Mouse (Mus musculus) kidney, postnatal 0 days (tissue): ENCODE data around the gene Smndc1. TPM values are rescaled to one million over a fixed set of nuclear protein-coding genes. Genes with fewer than 3 reads are reported as not detected.

Source experiments
- ATAC-seq: fragments of 200-750 bp; cut with Nextera tagmentation; replicated peaks from 2 replicates; pipeline ENCODE4 v1.8.0; 2017; ENCODE audit warnings: low read depth, moderate number of reproducible peaks, moderate TSS enrichment, moderate library complexity; ENCODE audit not compliant: low FRiP score
- DNase-seq: peaks from one replicate; pipeline ENCODE4 v3.0.0-alpha.2; 2016; ENCODE audit warnings: low spot score
- H3K27ac ChIP-seq: fragments of 300-500 bp; sonication (generic); 2 replicates; pipeline ENCODE4 v1.5.1; 2014; ENCODE audit warnings: mild to moderate bottlenecking
- H3K27me3 ChIP-seq: fragments of 300-500 bp; sonication (generic); 2 replicates; pipeline ENCODE4 v1.6.1; 2014; ENCODE audit warnings: low read length, mixed read lengths; ENCODE audit not compliant: insufficient read depth
- H3K36me3 ChIP-seq: fragments of 300-500 bp; sonication (generic); 2 replicates; pipeline ENCODE4 v1.6.1; 2014; ENCODE audit warnings: low read length, mixed read lengths; ENCODE audit not compliant: insufficient read depth
- H3K4me1 ChIP-seq: fragments of 300-500 bp; sonication (generic); replicated peaks from 2 replicates; pipeline ENCODE4 v1.6.1; 2014; ENCODE audit warnings: antibody characterized with exemption, low read length, mixed read lengths; ENCODE audit not compliant: insufficient read depth
- H3K4me2 ChIP-seq: fragments of 300-500 bp; sonication (generic); 2 replicates; pipeline ENCODE4 v1.6.1; 2014; ENCODE audit warnings: mild to moderate bottlenecking, low read length, moderate library complexity, mixed read lengths
- H3K4me3 ChIP-seq: fragments of 300-500 bp; sonication (generic); replicated peaks from 2 replicates; pipeline ENCODE4 v1.5.1; 2014; ENCODE audit warnings: low read depth, low read length
- H3K9ac ChIP-seq: fragments of 300-500 bp; sonication (generic); 2 replicates; pipeline ENCODE4 v1.6.1; 2014; ENCODE audit warnings: low read depth, low read length
- H3K9me3 ChIP-seq: fragments of 300-500 bp; sonication (generic); replicated peaks from 2 replicates; pipeline ENCODE4 v1.6.1; 2016; ENCODE audit warnings: low read length, inconsistent platforms, mixed read lengths
- CTCF ChIP-seq: IDR thresholded peaks from 2 replicates; pipeline ENCODE4 v1.5.1; 2016; ENCODE audit warnings: antibody characterized with exemption, low read depth, mild to moderate bottlenecking, moderate library complexity
- WGBS: fragments of 180-500 bp; shearing (Covaris S2); extraction: QIAGEN DNeasy Blood & Tissue Kit; methylation state at CpG from one replicate; pipeline ENCODE4 v1.1.7; 2014; 5-methylcytosine and 5-hydroxymethylcytosine counted together
- polyA plus RNA-seq: library from polyadenylated mRNA; unstranded; fragments of >200 nt; fragmentation: Nextera tagmentation; extraction: Ambion mirVana; gene quantifications from 2 replicates; pipeline ENCODE4 v1.2.1, GENCODE M21; 2015

The Smndc1 gene
- polyA plus RNA-seq, 1 experiment from 2014 or later, result 47.2 TPM

DNA sequence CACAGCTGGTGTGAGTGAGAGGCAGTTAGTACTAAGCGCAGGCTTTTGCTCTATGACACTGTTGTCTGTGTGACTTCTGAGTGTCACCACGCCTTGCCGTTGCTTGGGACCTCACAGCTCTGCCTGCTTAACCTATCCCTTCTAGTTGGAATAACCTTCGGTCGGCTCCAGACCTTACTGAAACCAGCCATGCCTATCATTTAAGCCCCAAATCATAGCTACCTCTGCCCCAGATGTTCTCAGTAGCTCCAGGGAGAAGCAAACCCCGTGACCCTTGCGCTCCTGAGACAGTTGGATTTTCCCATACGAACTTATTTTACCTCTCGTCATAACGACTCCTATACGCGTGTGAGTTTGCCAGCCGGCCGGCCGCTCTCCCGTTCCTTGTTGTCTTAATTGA, 46.3 kb downstream of the Smndc1 start:
- no peak for TF ChIP-seq CTCF
- Histone ChIP-seq H3K9ac (no peak overlapping the region), H3K9me3 (no peaks in the 10 kb centered on the region), H3K27ac (no peak overlapping the region), H3K36me3 (peaks cover 7% of the 10 kb centered on the region; the same call in 1 of the 2 replicates), H3K4me3 (no peak overlapping the region), H3K27me3 (no peaks in the 10 kb centered on the region), H3K4me1 (peaks cover 7% of the 10 kb centered on the region; the same call in 1 of the 2 replicates), H3K4me2 (no peak overlapping the region)
- WGBS, result 60% methylated on average over 16 of the region's 16 CpGs
- DNase-seq (no peak), ATAC-seq (peak; percentile 53; the same call in 1 of the 2 replicates)

DNA sequence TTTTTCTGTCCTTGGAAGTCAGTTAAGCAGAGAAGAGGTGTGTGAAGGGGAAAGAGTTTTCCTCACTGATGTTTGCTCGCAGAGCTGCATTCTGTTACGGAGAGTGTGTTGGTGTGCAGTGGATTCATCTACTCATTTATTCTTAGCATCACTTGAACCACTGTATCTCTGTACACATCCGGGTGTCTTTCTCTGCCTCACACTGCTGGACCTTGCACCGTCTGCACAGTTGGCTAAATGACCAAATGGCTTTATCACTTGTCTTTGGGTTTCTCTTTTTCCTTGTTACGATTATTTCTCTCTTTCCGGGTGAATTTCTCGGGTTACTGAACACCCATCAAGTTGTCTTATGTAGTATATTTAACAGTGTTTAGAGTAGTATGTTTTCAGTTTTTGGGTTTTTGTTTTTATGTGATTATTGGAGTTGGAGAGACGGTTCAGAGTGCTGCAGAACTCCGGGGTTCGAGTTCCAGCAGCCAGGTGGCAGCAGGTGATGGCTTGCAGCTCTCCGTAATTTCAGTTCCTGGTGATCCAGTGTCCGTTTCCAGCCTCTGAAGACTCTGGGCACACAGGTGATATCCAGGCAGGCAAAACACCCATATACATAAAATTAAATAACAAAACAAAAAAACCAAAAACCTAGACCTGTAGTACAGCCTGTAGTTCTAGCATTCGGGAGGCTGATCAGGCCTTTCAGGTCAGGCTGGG, 47.0 kb downstream of the Smndc1 start:
- Histone ChIP-seq H3K4me1 (peaks cover 7% of the 10 kb centered on the region; the same call in 1 of the 2 replicates), H3K36me3 (peaks cover 7% of the 10 kb centered on the region; the same call in 1 of the 2 replicates), H3K27ac (no peak overlapping the region), H3K4me3 (no peak overlapping the region), H3K27me3 (no peaks in the 10 kb centered on the region), H3K9me3 (no peaks in the 10 kb centered on the region), H3K9ac (no peak overlapping the region), H3K4me2 (no peak overlapping the region)
- no peak for TF ChIP-seq CTCF
- DNase-seq (no peak), ATAC-seq (no peak)
- WGBS, result 64% methylated on average over 13 of the region's 13 CpGs

DNA sequence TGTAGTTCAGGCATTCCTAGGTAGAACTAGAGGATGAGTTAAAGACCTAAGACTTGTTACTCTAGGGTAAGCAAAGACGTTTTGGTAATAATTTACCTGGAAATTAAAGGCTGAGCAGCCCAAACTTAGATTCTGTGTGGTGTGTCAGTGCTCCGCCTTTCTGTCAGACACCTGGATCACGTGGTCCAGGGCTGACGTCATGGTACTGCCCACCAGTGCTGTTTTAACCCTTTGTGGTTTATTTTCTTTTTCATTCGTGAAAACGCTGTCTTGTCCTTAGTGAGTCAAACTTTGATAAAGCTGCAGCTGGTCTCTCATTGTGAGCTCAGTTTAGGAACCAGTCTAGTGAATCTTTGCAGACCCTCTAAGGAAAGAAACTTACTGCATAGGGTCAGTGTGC, 50.0 kb downstream of the Smndc1 start:
- no peak overlapping the region for H3K4me3 ChIP-seq
- 15% methylated on average over 6 of the region's 6 CpGs for WGBS
- DNase-seq, result peak; percentile 50
- peak overlapping the region; percentile 31; the same call in 1 of the 2 replicates for H3K27ac ChIP-seq
- no peak overlapping the region for H3K9ac ChIP-seq
- peak overlapping the region; percentile 32; the same call in 1 of the 2 replicates for H3K4me2 ChIP-seq
- H3K9me3 ChIP-seq, result no peaks in the 10 kb centered on the region
- H3K4me1 ChIP-seq, result 0 out of 2 replicates have a peak, but pooled peaks cover 3% of the 10 kb centered on the region
- 0 out of 2 replicates have a peak, but pooled peaks cover 11% of the 10 kb centered on the region for H3K36me3 ChIP-seq
- H3K27me3 ChIP-seq, result no peaks in the 10 kb centered on the region
- no peak for TF ChIP-seq CTCF
- ATAC-seq, result peak; percentile 77

DNA sequence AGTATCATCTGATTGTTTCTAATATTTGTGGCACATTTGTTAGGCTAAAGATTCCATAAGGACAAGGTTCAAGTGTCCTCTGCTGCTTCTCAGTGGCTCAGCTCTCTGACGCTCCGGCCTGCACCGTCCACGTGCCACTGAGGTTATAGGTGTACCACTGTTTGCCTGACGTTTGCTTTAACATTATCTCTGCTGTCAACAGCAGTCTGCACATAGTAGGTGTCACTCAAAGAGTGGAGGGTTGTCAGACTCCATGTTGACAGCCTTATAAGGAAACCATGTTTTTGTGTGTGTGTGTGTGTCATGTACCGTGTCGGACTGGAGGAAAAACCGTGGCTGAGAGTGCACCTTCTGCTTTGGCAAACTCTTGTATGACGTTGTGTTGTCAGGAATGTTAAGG, 55.1 kb downstream of the Smndc1 start:
- 0 out of 2 replicates have a peak, but pooled peaks cover 16% of the 10 kb centered on the region for H3K36me3 ChIP-seq
- no peaks in the 10 kb centered on the region for H3K9me3 ChIP-seq
- no peaks in the 10 kb centered on the region for H3K27me3 ChIP-seq
- no peak overlapping the region for H3K27ac ChIP-seq
- DNase-seq (no peak), ATAC-seq (no peak)
- H3K4me2 ChIP-seq, result no peak overlapping the region
- no peak overlapping the region for H3K4me3 ChIP-seq
- H3K9ac ChIP-seq, result no peak overlapping the region
- 89% methylated on average over 9 of the region's 9 CpGs for whole genome bisulfite sequencing
- H3K4me1 ChIP-seq, result peaks cover 9% of the 10 kb centered on the region; the same call in 1 of the 2 replicates
- no peak for TF ChIP-seq CTCF

DNA sequence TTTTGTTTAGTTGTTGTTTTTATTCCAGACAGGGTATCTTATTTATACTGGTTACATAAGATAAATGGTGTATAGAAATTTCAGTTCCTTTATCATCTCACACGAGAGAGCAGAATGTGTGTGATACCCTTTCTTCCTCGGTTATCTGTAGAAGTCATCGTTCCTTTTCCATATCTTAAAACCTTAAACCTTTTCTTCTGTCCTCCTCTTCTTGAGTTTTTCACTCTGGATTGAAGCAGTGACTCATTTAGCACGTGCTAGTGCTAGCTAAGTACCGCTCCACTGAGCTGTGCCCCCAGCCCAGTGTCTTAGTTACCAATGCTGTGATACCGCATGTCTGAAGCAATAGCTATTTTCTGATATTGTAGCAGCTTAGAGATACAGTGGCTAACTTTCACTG, 56.6 kb downstream of the Smndc1 start:
- no peak for ATAC-seq
- no peak for TF ChIP-seq CTCF
- no peak overlapping the region for H3K9ac ChIP-seq
- H3K27me3 ChIP-seq, result no peaks in the 10 kb centered on the region
- H3K4me1 ChIP-seq, result peaks cover 9% of the 10 kb centered on the region; the same call in 1 of the 2 replicates
- H3K4me3 ChIP-seq, result no peak overlapping the region
- no peak overlapping the region for H3K27ac ChIP-seq
- 59% methylated on average over 6 of the region's 6 CpGs for WGBS
- H3K9me3 ChIP-seq, result no peaks in the 10 kb centered on the region
- H3K36me3 ChIP-seq, result 0 out of 2 replicates have a peak, but pooled peaks cover 16% of the 10 kb centered on the region
- peak; percentile 46 for DNase-seq
- H3K4me2 ChIP-seq, result no peak overlapping the region

DNA sequence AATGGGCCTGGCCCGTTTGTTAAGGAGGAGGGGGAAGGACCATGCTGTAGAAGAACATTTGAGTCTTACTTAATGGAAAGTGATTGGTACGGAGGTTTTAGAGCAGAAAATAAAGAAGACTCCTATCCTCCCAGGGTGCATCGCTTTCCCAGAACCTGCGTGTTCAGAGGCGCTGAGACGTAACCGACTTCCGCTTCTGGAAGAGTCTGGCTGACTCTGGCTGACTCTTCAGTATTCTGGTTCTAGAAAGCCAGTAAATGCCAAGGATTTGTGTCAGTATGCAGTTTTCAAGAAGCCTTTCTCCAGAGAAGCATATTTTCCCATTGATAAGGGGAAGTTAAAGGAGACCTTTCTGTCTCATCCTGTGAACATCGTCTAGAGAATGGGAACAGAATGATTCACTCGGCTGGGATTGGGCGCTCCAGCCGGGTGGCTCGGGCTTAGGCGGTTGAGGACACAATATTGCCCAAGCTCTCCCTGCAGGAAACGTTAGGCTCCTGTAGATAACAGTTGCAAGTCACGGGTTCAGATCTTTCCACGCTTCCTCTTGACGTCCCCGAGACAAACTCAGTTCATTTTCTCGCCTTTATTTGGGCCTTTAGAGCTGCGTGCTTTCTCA, 58.4 kb downstream of the Smndc1 start:
- peaks cover 9% of the 10 kb centered on the region; the same call in 1 of the 2 replicates for H3K4me1 ChIP-seq
- 0 out of 2 replicates have a peak, but pooled peaks cover 6% of the 10 kb centered on the region for H3K36me3 ChIP-seq
- DNase-seq, result no peak
- 0 out of 2 replicates have a peak overlapping the region, but pooled peaks have one; percentile 31 for H3K27ac ChIP-seq
- no peaks in the 10 kb centered on the region for H3K9me3 ChIP-seq
- no peak overlapping the region for H3K9ac ChIP-seq
- 82% methylated on average over 21 of the region's 21 CpGs for WGBS
- no peak for TF ChIP-seq CTCF
- no peak overlapping the region for H3K4me3 ChIP-seq
- H3K27me3 ChIP-seq, result no peaks in the 10 kb centered on the region
- H3K4me2 ChIP-seq, result no peak overlapping the region
- no peak for ATAC-seq
